Comparison of ENCODE assay signal across 14 mouse cellular contexts in genomic region chr2:164906071-164906470, GRCm38 (mm10). TPM values are rescaled to one million over a fixed set of nuclear protein-coding genes. Genes with fewer than 3 reads are reported as not detected.
DNase-seq lines count a peak whose midpoint lies in the region; TF ChIP-seq lines count a peak whose summit lies in the region.
"Had no signal": no experiment of that assay in that cellular context is flagged by ENCODE, and none has a peak within 500 bp of the region (broad histone marks: within the 10 kb centered on the region; RNA-seq: fewer than 3 reads in every experiment).

No protein-coding gene starts in this region.

- over 99% methylated on average over 4 of the region's 4 CpGs for WGBS in cerebellum, adult 2 months

- TF ChIP-seq EP300 in CH12.LX (IDR thresholded peaks at IDR 0.05; ENCODE audit: low read length): no peak

- peaks cover 64 to 83% of the 10 kb centered on the region in 2 experiments for H3K36me3 ChIP-seq in CH12.LX (replicated peaks in 1 of 2; ENCODE audit: control insufficient read depth in 1 of 2, insufficient read depth in 1 of 2, low read length in 1 of 2)

- H3K4me2 ChIP-seq in CH12.LX (ENCODE audit: insufficient read depth, low read depth, poor library complexity, severe bottlenecking): no peak overlapping the region

- DNase-seq in cerebellum, adult 2 months: no peak
- DNase-seq in cerebellum, adult 11-12 months: no peak
- DNase-seq in left cerebral cortex, adult 2 months (ENCODE audit: extremely low spot score in 1 of 2, low spot score in 2 of 2): no peak
- DNase-seq in left cerebral cortex, adult 9 months (ENCODE audit: low spot score in 2 of 2): no peak
- no peak for DNase-seq in CH12.LX (ENCODE audit: extremely low read depth)
- no peak for DNase-seq in brain, embryonic 14.5 days (ENCODE audit: low read depth)
- DNase-seq in layer of hippocampus, postnatal 36 days: no peak
- DNase-seq in cerebellum, postnatal 10 days: no peak
- DNase-seq: adrenal gland, postnatal 10 days; cerebellum, adult 11 months; heart, postnatal 4 days; kidney, adult 11 months; right cerebral cortex, postnatal 4 days had no signal

- in situ Hi-C loops in CH12.LX (cut with MboI; ENCODE audit: low pct_ligation_motif_present, low pct_unique_long_range_greater_than_20kb, low sequenced_read_pairs): no loop called here

- intact Hi-C loops in left cerebral cortex, adult 2 months (cut with DNase I): no loop called here

- TF ChIP-seq POLR2A in cerebellum, adult 2 months (IDR thresholded peaks at IDR 0.05; ENCODE audit: borderline replicate concordance, insufficient read depth, low read length): no peak
- TF ChIP-seq POLR2A in CH12.LX (IDR thresholded peaks at IDR 0.05; ENCODE audit: low read depth, low read length): no peak
- no peak for TF ChIP-seq POLR2A in brain, embryonic 14.5 days (IDR thresholded peaks at IDR 0.05; ENCODE audit: borderline replicate concordance, extremely low read depth, insufficient read depth, insufficient read length, poor library complexity, severe bottlenecking)

- dilution Hi-C loops in CH12.LX (cut with MboI; ENCODE audit: extremely low pct_ligation_motif_present, extremely low pct_unique_long_range_greater_than_20kb, low sequenced_read_pairs): no loop called here

- H3K4me1 ChIP-seq in cerebellum, adult 2 months (ENCODE audit: control insufficient read depth, insufficient read depth, low read length): peaks cover 21% of the 10 kb centered on the region
- peaks cover 2 to 15% of the 10 kb centered on the region in 2 experiments; a peak in 3 of 4 replicates for H3K4me1 ChIP-seq in CH12.LX (ENCODE audit: control insufficient read depth in 1 of 2, insufficient read depth in 2 of 2)

- H3K79me2 ChIP-seq in CH12.LX (replicated peaks; ENCODE audit: control insufficient read depth, extremely low read depth, insufficient read depth, poor library complexity, severe bottlenecking): peaks cover 10% of the 10 kb centered on the region

- no peak for TF ChIP-seq RAD21 in CH12.LX (IDR thresholded peaks at IDR 0.05; ENCODE audit: low read depth, low read length)

- no peak overlapping the region for H3K27ac ChIP-seq in cerebellum, adult 2 months (ENCODE audit: insufficient read depth, low read length)
- no peak overlapping the region for H3K27ac ChIP-seq in left cerebral cortex, adult 2 months
- no peak overlapping the region for H3K27ac ChIP-seq in CH12.LX (ENCODE audit: insufficient read depth, low read depth)

- H3K4me3 ChIP-seq in cerebellum, adult 2 months (replicated peaks; ENCODE audit: insufficient read depth, low read depth, low read length): no peak overlapping the region
- no peak overlapping the region for H3K4me3 ChIP-seq in left cerebral cortex, adult 2 months
- no peak overlapping the region for H3K4me3 ChIP-seq in CH12.LX (replicated peaks in 1 of 3; ENCODE audit: low read depth in 2 of 3, low read length in 2 of 3, poor library complexity in 1 of 3)

- peak; percentile 37; the same call in 1 of the 2 replicates for TF ChIP-seq CTCF in cerebellum, adult 2 months (IDR thresholded peaks at IDR 0.05; ENCODE audit: borderline replicate concordance, insufficient read depth, low read depth, low read length)
- TF ChIP-seq CTCF in left cerebral cortex, adult 2 months (IDR thresholded peaks at IDR 0.05): peak; percentile 45
- TF ChIP-seq CTCF in CH12.LX (conservative IDR thresholded peaks at IDR 0.05 in 1 of 2, IDR thresholded peaks at IDR 0.05 in 1 of 2; ENCODE audit: low read depth in 2 of 2, low read length in 2 of 2): peak; percentile 29 to 34; a peak in 3 of 4 replicates
- TF ChIP-seq CTCF in brain, embryonic 14.5 days (IDR thresholded peaks at IDR 0.05; ENCODE audit: borderline replicate concordance, extremely low read depth, insufficient read depth, insufficient read length): peak; percentile 39; the same call in 1 of the 2 replicates

- H3K9ac ChIP-seq in CH12.LX (ENCODE audit: insufficient read depth, low read depth): no peak overlapping the region

- peaks cover 21% of the 10 kb centered on the region for H3K9me3 ChIP-seq in CH12.LX (replicated peaks; ENCODE audit: low read length)

- H3K27me3 ChIP-seq in cerebellum, adult 2 months (ENCODE audit: control insufficient read depth, insufficient read depth, low read length): no peaks in the 10 kb centered on the region
- no peaks in the 10 kb centered on the region for H3K27me3 ChIP-seq in CH12.LX (replicated peaks)

TF ChIP-seq in CH12.LX, 34 proteins besides CTCF, POLR2A, EP300 and RAD21:
- TF ChIP-seq PAX5 (IDR thresholded peaks at IDR 0.05; ENCODE audit: low read length) (no peak), USF1 (IDR thresholded peaks at IDR 0.05; ENCODE audit: low read depth, low read length) (no peak), NELFE (IDR thresholded peaks at IDR 0.05; ENCODE audit: low read depth, low read length) (no peak), USF2 (conservative IDR thresholded peaks at IDR 0.05; ENCODE audit: low read depth, low read length) (no peak), MAX (IDR thresholded peaks at IDR 0.05; ENCODE audit: low read length) (no peak), ZKSCAN1 (IDR thresholded peaks at IDR 0.05; ENCODE audit: borderline replicate concordance, low read depth, low read length) (no peak), UBTF (IDR thresholded peaks at IDR 0.05; ENCODE audit: low read depth, low read length) (no peak), BHLHE40 (IDR thresholded peaks at IDR 0.05; ENCODE audit: low read depth, low read length) (no peak), POLR2AphosphoS2 (IDR thresholded peaks at IDR 0.05; ENCODE audit: low read depth, low read length) (no peak), JUND (conservative IDR thresholded peaks at IDR 0.05; ENCODE audit: low read depth, low read length) (no peak), MXI1 (IDR thresholded peaks at IDR 0.05; ENCODE audit: low read depth, low read length) (no peak), MYC (IDR thresholded peaks at IDR 0.05; ENCODE audit: low read depth, low read length) (no peak), MEF2A (IDR thresholded peaks at IDR 0.05; ENCODE audit: borderline replicate concordance, low read depth, low read length) (no peak), JUN (IDR thresholded peaks at IDR 0.05; ENCODE audit: insufficient read depth, low read depth, low read length) (no peak), NRF1 (IDR thresholded peaks at IDR 0.05; ENCODE audit: low read depth, low read length) (no peak), TBP (conservative IDR thresholded peaks at IDR 0.05; ENCODE audit: low read depth, low read length) (no peak), MAFK (IDR thresholded peaks at IDR 0.05; ENCODE audit: insufficient replicate concordance, low read length) (no peak), ZNF384 (IDR thresholded peaks at IDR 0.05; ENCODE audit: low read depth, low read length) (no peak), KAT2A (IDR thresholded peaks at IDR 0.05; ENCODE audit: insufficient replicate concordance, low read length) (no peak), ELF1 (IDR thresholded peaks at IDR 0.05; ENCODE audit: low read depth, low read length) (no peak)

RNA-seq across cellular contexts. Expression of gene Zfp335, which starts 5.5 kb away (rescaled TPM):
- 32.0 and 34.7 TPM in 2 replicates for polyA plus RNA-seq in cerebellum, adult 2 months (2012; rRNA removed)
- total RNA-seq in left cerebral cortex, adult 2 months (2021): 10 to 100 TPM; 27.2 to 28.0 TPM
- total RNA-seq in CH12.LX (2012; rRNA removed) (12.0 and 14.4 TPM in 2 replicates), CH12.LX (2014; rRNA removed) (5.0 and 5.2 TPM in 2 replicates)
- polyA plus RNA-seq in CH12.LX (2012; ENCODE audit: insufficient read length, low read depth): 13.1 and 16.5 TPM in 2 replicates
- 43.2 and 47.0 TPM in 2 replicates for polyA plus RNA-seq in brain, embryonic 14.5 days (2012; rRNA removed)
- 10 to 100 TPM; 23.8 to 29.7 TPM for total RNA-seq in layer of hippocampus, postnatal 36 days (2021)

RNA-seq across cellular contexts. Expression of gene Pcif1, which starts 27.0 kb away (rescaled TPM):
- polyA plus RNA-seq in cerebellum, adult 2 months (2012; rRNA removed): 54.9 and 56.3 TPM in 2 replicates
- total RNA-seq in left cerebral cortex, adult 2 months (2021): 10 to 100 TPM; 44.8 to 48.8 TPM
- 30.0 and 33.6 TPM in 2 replicates for total RNA-seq in CH12.LX (2012; rRNA removed)
- 18.2 and 20.0 TPM in 2 replicates for total RNA-seq in CH12.LX (2014; rRNA removed)
- 49.1 and 59.1 TPM in 2 replicates for polyA plus RNA-seq in CH12.LX (2012; ENCODE audit: insufficient read length, low read depth)
- 55.5 and 60.1 TPM in 2 replicates for polyA plus RNA-seq in brain, embryonic 14.5 days (2012; rRNA removed)
- total RNA-seq in layer of hippocampus, postnatal 36 days (2021): 10 to 100 TPM; 41.2 to 44.1 TPM

RNA-seq across cellular contexts. Expression of gene Mmp9, which starts 34.5 kb away (rescaled TPM):
- 3.3 and 3.7 TPM in 2 replicates for polyA plus RNA-seq in cerebellum, adult 2 months (2012; rRNA removed)
- 1 to 10 TPM; 1.4 TPM for total RNA-seq in left cerebral cortex, adult 2 months (2021)
- total RNA-seq in CH12.LX (2012; rRNA removed) (not detected in 2 replicates), CH12.LX (2014; rRNA removed) (not detected in 2 replicates)
- not detected in 2 replicates for polyA plus RNA-seq in CH12.LX (2012; ENCODE audit: insufficient read length, low read depth)
- polyA plus RNA-seq in brain, embryonic 14.5 days (2012; rRNA removed): 19.5 and 32.8 TPM in 2 replicates
- 1 to 10 TPM; 2.0 to 2.9 TPM for total RNA-seq in layer of hippocampus, postnatal 36 days (2021)

RNA-seq across cellular contexts. Expression of gene Pltp, which starts 48.6 kb away (rescaled TPM):
- 203 and 218 TPM in 2 replicates for polyA plus RNA-seq in cerebellum, adult 2 months (2012; rRNA removed)
- total RNA-seq in left cerebral cortex, adult 2 months (2021): 10 to 100 TPM; 78.1 to 82.4 TPM
- total RNA-seq in CH12.LX (2012; rRNA removed) (4.4 and 5.5 TPM in 2 replicates), CH12.LX (2014; rRNA removed) (0.85 and 1.1 TPM in 2 replicates)
- 0.94 and 0.98 TPM in 2 replicates for polyA plus RNA-seq in CH12.LX (2012; ENCODE audit: insufficient read length, low read depth)
- 62.2 and 109 TPM in 2 replicates for polyA plus RNA-seq in brain, embryonic 14.5 days (2012; rRNA removed)
- 10 to 100 TPM; 66.9 to 70.7 TPM for total RNA-seq in layer of hippocampus, postnatal 36 days (2021)
- total RNA-seq: granulocyte monocyte progenitor cell, adult 5-6 weeks had no signal

RNA-seq across cellular contexts. Expression of gene Slc12a5, which starts 54.5 kb away (rescaled TPM):
- 386 and 396 TPM in 2 replicates for polyA plus RNA-seq in cerebellum, adult 2 months (2012; rRNA removed)
- 100 to 1,000 TPM; 575 to 581 TPM for total RNA-seq in left cerebral cortex, adult 2 months (2021)
- total RNA-seq in CH12.LX (2012; rRNA removed): 0.30 and 0.34 TPM in 2 replicates
- total RNA-seq in CH12.LX (2014; rRNA removed): 0.05 and 0.18 TPM in 2 replicates
- 0.71 and 0.83 TPM in 2 replicates for polyA plus RNA-seq in CH12.LX (2012; ENCODE audit: insufficient read length, low read depth)
- polyA plus RNA-seq in brain, embryonic 14.5 days (2012; rRNA removed): 80.5 and 110 TPM in 2 replicates
- 100 to 1,000 TPM; 398 to 404 TPM for total RNA-seq in layer of hippocampus, postnatal 36 days (2021)
